Mouse (Mus musculus) CH12.LX (cell line): ENCODE results near the gene Zfp62. TPM values are rescaled to one million over a fixed set of nuclear protein-coding genes. Genes with fewer than 3 reads are reported as not detected.
A peak's percentile ranks its signal among the peaks of the same experiment; 100 is the strongest.

Source experiments
- DNase-seq: peaks from one replicate; pipeline ENCODE4 v3.0.0-alpha.2; 2013; ENCODE audit errors: extremely low read depth
- H3K27ac ChIP-seq: 2 replicates; pipeline ENCODE4 v1.5.1; 2012; ENCODE audit warnings: low read depth, mild to moderate bottlenecking, control low read depth, moderate library complexity; ENCODE audit not compliant: insufficient read depth
- H3K27me3 ChIP-seq: replicated peaks from 2 replicates; pipeline ENCODE3; 2012; ENCODE audit warnings: inconsistent platforms
- H3K36me3 ChIP-seq, 2 experiments: replicated peaks in 1 of 2; 2 replicates each; pipeline versions ENCODE3 to v1.6.1; 2012; ENCODE audit warnings: inconsistent platforms in 1 of 2, low read length in 1 of 2, mild to moderate bottlenecking in 1 of 2, mixed read lengths in 1 of 2, moderate library complexity in 1 of 2; ENCODE audit not compliant: control insufficient read depth in 1 of 2, insufficient read depth in 1 of 2
- H3K4me1 ChIP-seq, 2 experiments: 2 replicates each; pipeline ENCODE4 v1.6.1; 2012; ENCODE audit warnings: inconsistent platforms in 1 of 2, moderate library complexity in 1 of 2; ENCODE audit not compliant: insufficient read depth in 2 of 2, control insufficient read depth in 1 of 2
- H3K4me2 ChIP-seq: 2 replicates; pipeline ENCODE4 v1.6.1; 2012; ENCODE audit warnings: low read depth, mild to moderate bottlenecking, control low read depth; ENCODE audit not compliant: poor library complexity, insufficient read depth, severe bottlenecking
- H3K4me3 ChIP-seq, 3 experiments: fragments of 150-350 bp in 1 of 3; sonication (generic) in 1 of 3; replicated peaks in 1 of 3; 2 replicates each; pipeline versions ENCODE3 to v1.5.1; 2011 to 2012; ENCODE audit warnings: low read depth in 2 of 3, low read length in 2 of 3, mild to moderate bottlenecking in 2 of 3, moderate library complexity in 2 of 3, control low read depth in 1 of 3, improper control_type of control experiment in 1 of 3, inconsistent platforms in 1 of 3, mixed read lengths in 1 of 3; ENCODE audit not compliant: poor library complexity in 1 of 3
- H3K79me2 ChIP-seq: replicated peaks from 2 replicates; pipeline ENCODE4 v1.6.1; 2012; ENCODE audit warnings: mild to moderate bottlenecking, moderate library complexity; ENCODE audit not compliant: control insufficient read depth, poor library complexity, insufficient read depth, severe bottlenecking; ENCODE audit errors: extremely low read depth
- H3K9ac ChIP-seq: 2 replicates; pipeline ENCODE4 v1.6.1; 2012; ENCODE audit warnings: low read depth, mild to moderate bottlenecking, control low read depth, moderate library complexity; ENCODE audit not compliant: insufficient read depth
- H3K9me3 ChIP-seq: replicated peaks from 2 replicates; pipeline ENCODE3; 2012; ENCODE audit warnings: low read length, inconsistent platforms, mixed read lengths
- CHD1 ChIP-seq: IDR thresholded peaks from 2 replicates; pipeline ENCODE4 v1.6.1; 2012; ENCODE audit warnings: low read depth, low read length, improper control_type of control experiment, inconsistent platforms
- CHD2 ChIP-seq: IDR thresholded peaks from 2 replicates; pipeline ENCODE4 v1.6.1; 2011; ENCODE audit warnings: low read length, improper control_type of control experiment
- ELF1 ChIP-seq: IDR thresholded peaks from 2 replicates; pipeline ENCODE4 v1.6.1; 2014; ENCODE audit warnings: low read depth, mild to moderate bottlenecking, inconsistent platforms, low read length, improper control_type of control experiment
- ETS1 ChIP-seq: conservative IDR thresholded peaks from 2 replicates; pipeline ENCODE4 v1.6.1; 2012; ENCODE audit warnings: low read depth, mild to moderate bottlenecking, inconsistent platforms, low read length, improper control_type of control experiment, moderate library complexity
- GABPA ChIP-seq: IDR thresholded peaks from 2 replicates; pipeline ENCODE4 v1.6.1; 2012; ENCODE audit warnings: low read depth, low read length, improper control_type of control experiment, inconsistent platforms; ENCODE audit not compliant: insufficient replicate concordance
- HCFC1 ChIP-seq: IDR thresholded peaks from 2 replicates; pipeline ENCODE4 v1.6.1; 2012; ENCODE audit warnings: low read depth, mild to moderate bottlenecking, inconsistent platforms, low read length, improper control_type of control experiment
- IRF4 ChIP-seq: IDR thresholded peaks from 2 replicates; pipeline ENCODE4 v1.6.1; 2014; ENCODE audit warnings: low read depth, mild to moderate bottlenecking, inconsistent platforms, low read length, improper control_type of control experiment
- KAT2A ChIP-seq: IDR thresholded peaks from 2 replicates; pipeline ENCODE4 v1.6.1; 2012; ENCODE audit warnings: low read length, improper control_type of control experiment, inconsistent platforms; ENCODE audit not compliant: insufficient replicate concordance
- MAFK ChIP-seq: IDR thresholded peaks from 2 replicates; pipeline ENCODE4 v1.6.1; 2011; ENCODE audit warnings: low read length, improper control_type of control experiment; ENCODE audit not compliant: insufficient replicate concordance
- MAX ChIP-seq: IDR thresholded peaks from 2 replicates; pipeline ENCODE4 v1.6.1; 2011; ENCODE audit warnings: low read length, improper control_type of control experiment
- MAZ ChIP-seq: IDR thresholded peaks from 2 replicates; pipeline ENCODE4 v1.6.1; 2012; ENCODE audit warnings: low read depth, mild to moderate bottlenecking, inconsistent platforms, low read length, improper control_type of control experiment, moderate library complexity
- MEF2A ChIP-seq: IDR thresholded peaks from 2 replicates; pipeline ENCODE4 v1.6.1; 2014; ENCODE audit warnings: low read depth, mild to moderate bottlenecking, inconsistent platforms, low read length, improper control_type of control experiment, borderline replicate concordance
- MXI1 ChIP-seq: IDR thresholded peaks from 2 replicates; pipeline ENCODE4 v1.6.1; 2011; ENCODE audit warnings: mild to moderate bottlenecking, low read depth, low read length, improper control_type of control experiment
- NRF1 ChIP-seq: IDR thresholded peaks from 2 replicates; pipeline ENCODE4 v1.6.1; 2014; ENCODE audit warnings: low read depth, mild to moderate bottlenecking, inconsistent platforms, low read length, improper control_type of control experiment, moderate library complexity
- PAX5 ChIP-seq: IDR thresholded peaks from 2 replicates; pipeline ENCODE4 v1.6.1; 2012; ENCODE audit warnings: low read length, inconsistent platforms, mixed read lengths
- POLR2AphosphoS2 ChIP-seq: IDR thresholded peaks from 2 replicates; pipeline ENCODE4 v1.6.1; 2011; ENCODE audit warnings: low read depth, low read length, improper control_type of control experiment
- UBTF ChIP-seq: IDR thresholded peaks from 2 replicates; pipeline ENCODE4 v1.6.1; 2012; ENCODE audit warnings: low read depth, mild to moderate bottlenecking, inconsistent platforms, low read length, improper control_type of control experiment, moderate library complexity
- USF1 ChIP-seq: IDR thresholded peaks from 2 replicates; pipeline ENCODE4 v1.6.1; 2014; ENCODE audit warnings: low read depth, mild to moderate bottlenecking, inconsistent platforms, low read length, improper control_type of control experiment
- ZC3H11A ChIP-seq: IDR thresholded peaks from 2 replicates; pipeline ENCODE4 v1.6.1; 2012; ENCODE audit warnings: low read depth, mild to moderate bottlenecking, inconsistent platforms, low read length, improper control_type of control experiment
- ZKSCAN1 ChIP-seq: IDR thresholded peaks from 2 replicates; pipeline ENCODE4 v1.6.1; 2012; ENCODE audit warnings: low read depth, inconsistent platforms, low read length, improper control_type of control experiment, borderline replicate concordance
- dilution Hi-C: fragments of 300-500 bp; cut with MboI; formaldehyde crosslinking; loops from 2 replicates; pipeline ENCODE4 v1.14.3; 2020; ENCODE audit warnings: low sequenced_read_pairs; ENCODE audit not compliant: extremely low pct_unique_long_range_greater_than_20kb, extremely low pct_ligation_motif_present
- in situ Hi-C: fragments of 300-500 bp; cut with MboI; formaldehyde crosslinking; loops from 3 replicates; pipeline ENCODE4 v1.14.3; 2019; ENCODE audit warnings: low sequenced_read_pairs, low pct_ligation_motif_present, low pct_unique_long_range_greater_than_20kb, mixed read lengths
- polyA plus RNA-seq: library from polyadenylated mRNA; unstranded; fragments of >175 nt; gene quantifications from 2 replicates; pipeline ENCODE4 v1.2.1, GENCODE M21; 2012; ENCODE audit warnings: low read depth; ENCODE audit not compliant: insufficient read length
- total RNA-seq, 2 experiments: library from RNA; depleted of rRNA; stranded (reverse); fragments of 300-350 nt in 1 of 2; fragments of >200 nt in 1 of 2; gene quantifications; 2 replicates each; pipeline ENCODE4 v1.2.3; 2012 to 2014

Gene Zfp62
- total and polyA plus RNA-seq, 3 experiments, result 22.6 to 38.7 (median 25.3) TPM

- no peak for TF ChIP-seq GABPA
- no peak for TF ChIP-seq POLR2AphosphoS2
- TF ChIP-seq ZC3H11A, result no peak
- no peak for TF ChIP-seq CHD1
- no peak; the same call in 1 of the 2 replicates for TF ChIP-seq ETS1
- TF ChIP-seq KAT2A, result no peak
Observed at GRCm38 (mm10) chr11:49248226-49248973, 45.3 kb downstream of the Zfp62 start (continued).

- dilution Hi-C loops (no loop called here), in situ Hi-C loops (no loop called here)
- H3K79me2 ChIP-seq, result peaks cover 70% of the 10 kb centered on the region
- peaks cover 10 to 67% of the 10 kb centered on the region in 2 experiments for H3K4me1 ChIP-seq
- peak overlapping the region; percentile 47 to 72 (median 56) for H3K4me3 ChIP-seq
- peak overlapping the region; percentile 46 for H3K9ac ChIP-seq
- peak overlapping the region; percentile 55 for H3K4me2 ChIP-seq
- TF ChIP-seq NRF1 (no peak), UBTF (no peak), MEF2A (no peak), MXI1 (no peak), MAX (no peak), POLR2AphosphoS2 (no peak), CHD2 (no peak), MAZ (no peak), PAX5 (no peak), MAFK (no peak), IRF4 (no peak), ZKSCAN1 (no peak), ELF1 (no peak), USF1 (no peak), HCFC1 (no peak)
- H3K27ac ChIP-seq, result peak overlapping the region; percentile 99
- no peaks in the 10 kb centered on the region for H3K27me3 ChIP-seq
- H3K9me3 ChIP-seq, result no peaks in the 10 kb centered on the region
- H3K36me3 ChIP-seq, result peaks cover 13 to 26% of the 10 kb centered on the region in 2 experiments
- DNase-seq, result no peak
Observed at GRCm38 (mm10) chr11:49248974-49249700, 46.0 kb downstream of the Zfp62 start.
